Mouse (Mus musculus): Measurements from ENCODE around the gene Duox1.

- TF ChIP-seq ZKSCAN1 (IDR thresholded peaks at IDR 0.05; ENCODE audit: borderline replicate concordance, low read depth, low read length) = no peak
- TF ChIP-seq POLR2A (IDR thresholded peaks at IDR 0.05; ENCODE audit: low read depth, low read length) = no peak
- 0 out of 2 replicates have a peak, but pooled peaks have one; percentile 3 for TF ChIP-seq ZC3H11A (IDR thresholded peaks at IDR 0.05; ENCODE audit: low read depth, low read length)
- peak in 1 of 2 experiments; percentile 77; a peak in 2 of 4 replicates for TF ChIP-seq CTCF (conservative IDR thresholded peaks at IDR 0.05 in 1 of 2, IDR thresholded peaks at IDR 0.05 in 1 of 2; ENCODE audit: low read depth in 2 of 2, low read length in 2 of 2)
- TF ChIP-seq POLR2AphosphoS2 (IDR thresholded peaks at IDR 0.05; ENCODE audit: low read depth, low read length) = no peak
- peak; percentile 74; the same call in 1 of the 2 replicates for TF ChIP-seq SIN3A (IDR thresholded peaks at IDR 0.05; ENCODE audit: low read length)
- TF ChIP-seq MAFK (IDR thresholded peaks at IDR 0.05; ENCODE audit: insufficient replicate concordance, low read length) = no peak
- no peak for TF ChIP-seq NRF1 (IDR thresholded peaks at IDR 0.05; ENCODE audit: low read depth, low read length)
Observed at GRCm38 (mm10) chr2:122378421-122379291, 63.2 kb downstream of the Duox1 start.

Measured in CH12.LX (cell line).